Mouse (Mus musculus) left cerebral cortex, postnatal 10 days (tissue): Measurements from ENCODE around the gene Cytip. TPM values are rescaled to one million over a fixed set of nuclear protein-coding genes. Genes with fewer than 3 reads are reported as not detected.

Experiments used
- DNase-seq, 2 experiments: peaks; one replicate each; pipeline ENCODE4 v3.0.0; 2021 to 2022; ENCODE audit warnings: low spot score in 2 of 2, mixed read lengths in 1 of 2; ENCODE audit errors: extremely low spot score in 1 of 2
- intact Hi-C: fragments of 180-260 bp; cut with DNase I; formaldehyde crosslinking; loops from one replicate; pipeline ENCODE4 v1.15.1; 2025
- total RNA-seq, 2 experiments: library from RNA; stranded (reverse); gene quantifications; 2 replicates each; pipeline ENCODE4 v1.2.3; 2021

Gene Cytip
- total RNA-seq, result under 1 TPM; 0.09 to 0.20 TPM

DNA sequence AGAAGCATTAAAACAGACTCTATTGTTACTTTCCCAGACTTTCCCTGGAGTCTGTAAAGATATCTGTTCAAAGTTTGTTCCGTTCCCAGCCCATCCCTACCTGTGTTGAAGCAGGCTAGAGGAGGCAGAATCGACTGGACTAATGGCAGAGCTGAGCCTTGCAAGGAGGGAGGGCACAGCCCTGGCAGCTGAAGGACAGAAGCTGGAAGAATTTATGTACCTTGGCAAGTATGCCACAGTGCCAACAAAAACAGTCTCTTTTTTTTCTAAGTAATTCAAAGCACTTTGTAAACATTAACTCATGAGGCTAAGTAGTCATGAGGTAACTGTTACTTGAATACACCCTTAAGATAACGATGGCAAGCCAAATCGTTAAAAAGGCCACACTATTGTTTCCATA lies at the start of gene Cytip:
TSS of gene Cytip (minus strand) at position 187 of the 400 bp plus-strand sequence.
- intact Hi-C loops, result loop anchor here (5.0 kb wide), 2 partner anchors 262 to 472 kb away; no protein-coding TSS in a partner anchor
- no peak for DNase-seq

DNA sequence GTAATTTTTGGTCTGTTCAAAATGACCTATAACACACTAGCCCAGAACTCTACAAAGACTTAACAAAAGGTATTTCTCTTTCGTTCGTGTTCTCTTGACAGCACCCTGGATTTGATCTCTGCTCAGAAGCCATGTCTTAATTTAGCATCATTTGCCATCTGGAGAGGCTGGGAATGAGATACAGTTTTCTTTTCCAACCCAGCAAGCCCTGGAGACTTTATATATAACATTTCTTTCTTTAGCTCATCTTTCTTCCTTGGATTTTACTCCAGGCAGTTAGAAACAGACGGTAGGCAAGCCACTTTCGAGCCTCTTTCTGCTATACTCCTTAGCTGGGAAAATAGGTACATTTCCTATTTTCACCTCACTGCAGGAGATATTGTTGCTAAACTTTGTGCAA lies 45.3 kb upstream of the Cytip start:
- DNase-seq, result peak in 1 of 2 experiments; percentile 44
- intact Hi-C loops, result no loop called here

DNA sequence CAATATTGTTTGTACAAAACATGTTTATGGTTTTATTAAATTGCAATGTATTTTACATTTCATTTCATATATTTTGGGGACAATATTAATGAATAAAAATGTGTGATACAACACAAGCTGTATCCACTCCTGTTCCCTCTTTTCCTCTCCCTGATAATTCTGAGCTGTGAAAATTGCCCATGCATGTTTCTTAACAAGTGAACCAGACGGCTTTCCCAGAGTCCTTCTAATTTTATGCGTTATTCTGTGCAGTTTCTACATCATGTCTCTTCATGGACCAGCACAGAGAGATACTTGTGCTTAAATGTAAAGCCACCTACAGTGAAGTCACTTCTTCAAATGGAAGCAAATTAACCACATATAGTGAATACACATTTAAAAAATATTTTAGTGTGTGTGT lies 42.2 kb upstream of the Cytip start:
- intact Hi-C loops, result no loop called here
- DNase-seq, result no peak

DNA sequence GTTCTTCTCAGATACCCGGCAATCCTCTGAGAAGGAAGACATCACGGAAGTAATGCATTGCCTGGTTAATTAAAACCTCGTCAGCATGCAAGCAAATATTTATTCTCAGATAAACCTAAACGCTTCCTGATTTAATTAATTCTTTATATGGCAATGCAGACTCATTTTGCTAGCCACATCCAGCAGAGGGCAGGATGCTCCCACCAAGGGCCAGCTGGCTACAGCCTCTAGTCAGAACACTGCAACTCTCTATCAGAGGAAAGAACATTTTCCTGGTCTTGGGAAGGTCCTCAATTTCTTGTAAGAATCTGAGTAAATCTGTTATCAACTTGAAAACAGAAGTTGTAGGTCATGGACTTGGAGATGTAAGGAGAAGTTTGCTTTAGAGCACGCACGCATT lies 4.1 kb upstream of the Cytip start:
- DNase-seq, result peak; percentile 67 to 72
- intact Hi-C loops, result loop anchor here (5.0 kb wide), 2 partner anchors 258 to 468 kb away; no protein-coding TSS in a partner anchor

DNA sequence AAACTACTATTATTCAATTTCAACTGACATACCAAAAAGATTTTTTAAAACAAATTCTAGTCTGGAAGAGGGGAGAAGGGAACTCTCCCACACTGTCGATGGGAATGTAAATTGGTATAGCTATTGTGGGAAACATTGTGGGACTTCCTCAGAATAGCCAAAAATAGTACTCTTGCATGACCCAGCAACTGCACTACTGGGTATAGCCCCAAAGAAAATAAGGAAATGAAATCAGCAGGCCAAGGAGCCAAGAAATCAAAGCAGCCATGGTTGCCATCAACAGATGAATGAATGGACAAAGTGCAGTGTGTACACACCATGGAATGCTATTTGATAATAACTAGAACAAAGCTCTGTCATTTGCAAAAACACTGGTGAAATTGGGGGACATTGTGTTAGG lies 1.5 kb upstream of the Cytip start:
- intact Hi-C loops, result loop anchor here (5.0 kb wide), 2 partner anchors 260 to 470 kb away; no protein-coding TSS in a partner anchor
- no peak for DNase-seq

DNA sequence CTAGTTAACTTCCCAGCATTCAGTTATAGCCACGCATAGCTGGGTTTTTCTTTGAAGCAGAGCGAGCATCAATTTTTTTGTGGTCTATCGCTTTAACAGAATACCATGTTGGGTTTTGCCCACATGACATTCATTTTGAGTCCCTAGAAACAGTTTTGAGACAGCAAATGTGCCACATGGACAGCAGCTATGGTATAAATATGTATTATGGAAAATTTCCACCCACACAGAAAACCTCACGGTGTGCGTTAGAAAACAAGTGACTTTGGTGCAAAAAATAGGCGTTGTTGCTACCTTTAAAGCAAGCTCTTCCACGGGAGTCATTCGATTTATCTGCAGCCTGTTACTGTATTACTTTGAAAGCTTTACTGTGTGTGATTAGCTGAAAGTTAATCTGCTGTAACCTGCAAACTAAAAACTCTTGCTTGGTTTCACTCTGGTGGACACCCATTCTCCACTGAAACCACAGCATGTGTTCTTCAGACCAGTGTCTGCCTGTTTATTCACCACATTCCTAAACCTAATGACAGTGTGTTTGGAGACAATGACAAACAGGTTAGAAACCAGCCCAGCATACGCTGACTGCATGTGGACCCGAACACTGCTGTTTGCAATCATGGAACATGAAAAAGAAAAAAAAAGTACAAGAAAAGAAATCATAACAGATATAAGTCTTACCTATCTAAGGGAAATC lies 763 bp downstream of the Cytip start:
- DNase-seq, result no peak
- intact Hi-C loops, result loop anchor here (5.0 kb wide), 2 partner anchors 263 to 473 kb away; no protein-coding TSS in a partner anchor

DNA sequence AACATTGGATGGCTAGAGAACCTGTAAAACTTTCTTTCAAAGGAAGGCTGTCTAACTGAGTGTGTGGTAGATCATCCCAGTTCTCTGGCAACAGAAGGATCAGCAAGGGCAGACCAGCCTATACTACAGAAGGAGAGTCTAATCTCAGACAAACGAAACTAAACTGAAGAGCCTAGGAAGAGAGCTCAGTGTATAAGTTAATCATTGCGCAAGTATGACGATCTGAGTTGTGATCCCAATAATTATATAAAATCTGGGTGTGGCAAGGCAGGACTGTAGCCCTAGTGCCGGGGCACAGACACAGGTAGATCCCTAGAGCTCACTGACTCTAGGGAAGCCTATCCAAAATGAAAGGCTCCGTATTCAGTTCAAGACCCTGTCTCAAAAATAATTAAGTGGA lies 3.2 kb downstream of the Cytip start:
- intact Hi-C loops, result no loop called here
- DNase-seq, result no peak

DNA sequence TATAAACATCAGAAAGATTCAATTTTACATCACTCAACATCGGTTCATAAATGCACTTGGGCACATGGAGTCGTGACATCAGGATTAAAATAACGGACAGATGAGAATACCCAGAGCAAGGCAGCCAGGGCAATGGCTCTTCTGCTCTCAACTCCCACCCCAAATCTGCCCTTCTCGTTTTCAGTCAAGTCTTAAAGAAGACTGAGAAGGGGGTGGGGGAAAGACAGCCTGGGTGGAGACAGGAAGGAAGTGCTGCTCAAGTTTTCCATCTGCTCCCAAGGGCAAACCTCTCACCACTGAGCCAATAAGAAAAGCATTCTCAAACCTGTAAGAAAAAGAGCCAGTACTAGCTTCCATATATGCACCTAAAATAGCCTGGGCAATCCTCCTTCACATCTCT lies 5.8 kb downstream of the Cytip start:
- no peak for DNase-seq
- intact Hi-C loops, result loop anchor here (10.0 kb wide), 1 partner anchor 155 kb away; no protein-coding TSS in a partner anchor

DNA sequence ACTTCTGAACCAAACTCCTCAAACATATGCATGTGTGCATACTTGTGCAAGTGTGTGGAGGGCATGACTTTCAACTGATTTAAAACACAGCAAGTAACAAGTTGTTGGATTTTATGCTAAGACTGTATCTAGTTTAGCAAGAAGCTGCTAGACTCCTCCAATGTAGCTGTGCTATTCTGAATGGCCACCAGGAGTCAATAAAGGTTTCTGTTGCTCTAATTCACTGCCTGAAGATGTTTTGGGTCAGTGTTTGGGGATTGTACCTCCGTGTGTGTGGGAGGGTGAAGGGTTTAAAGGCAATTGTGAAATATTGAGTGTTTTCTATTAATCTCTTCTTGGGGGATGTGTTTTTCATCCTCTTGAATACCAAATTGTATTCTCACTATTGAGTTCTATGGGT lies 6.4 kb downstream of the Cytip start:
- intact Hi-C loops, result loop anchor here (10.0 kb wide), 1 partner anchor 154 kb away; no protein-coding TSS in a partner anchor
- no peak for DNase-seq

DNA sequence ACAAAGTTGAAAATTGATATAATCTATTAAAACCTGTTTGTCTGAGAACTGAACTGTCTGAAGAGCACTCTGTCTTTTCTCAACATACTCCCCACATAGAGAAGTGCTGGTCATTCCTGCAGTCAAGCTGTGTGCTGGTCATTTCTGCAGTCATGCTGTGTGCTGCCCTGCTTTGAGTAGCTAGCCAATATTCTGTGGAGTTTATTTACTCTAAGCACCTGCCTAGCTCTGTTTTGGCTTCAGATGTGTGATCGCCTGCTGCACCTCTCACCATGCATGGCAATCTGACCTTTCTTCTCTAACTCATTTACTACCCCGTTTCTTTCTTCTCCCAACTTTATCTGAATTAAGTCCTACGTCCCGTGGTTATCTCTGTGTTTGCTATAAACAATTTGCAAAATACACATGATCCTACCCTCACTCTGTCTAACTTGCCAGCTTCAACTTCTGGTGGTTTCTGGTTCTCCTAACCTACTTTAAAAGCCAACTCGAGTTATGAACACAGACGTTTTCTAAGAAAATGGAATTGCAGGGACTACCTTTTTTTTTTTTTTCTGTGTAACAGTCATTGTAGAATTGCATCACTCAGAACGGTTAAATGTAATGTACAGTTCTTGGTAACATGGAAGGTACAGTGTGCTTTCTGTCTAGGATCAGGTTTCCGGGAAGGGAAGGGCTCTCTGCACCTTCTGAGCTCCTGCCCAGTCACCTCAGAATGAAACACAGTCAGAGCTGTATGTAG lies 7.9 kb downstream of the Cytip start:
- intact Hi-C loops, result loop anchor here (10.0 kb wide), 1 partner anchor 153 kb away; no protein-coding TSS in a partner anchor
- DNase-seq, result no peak

DNA sequence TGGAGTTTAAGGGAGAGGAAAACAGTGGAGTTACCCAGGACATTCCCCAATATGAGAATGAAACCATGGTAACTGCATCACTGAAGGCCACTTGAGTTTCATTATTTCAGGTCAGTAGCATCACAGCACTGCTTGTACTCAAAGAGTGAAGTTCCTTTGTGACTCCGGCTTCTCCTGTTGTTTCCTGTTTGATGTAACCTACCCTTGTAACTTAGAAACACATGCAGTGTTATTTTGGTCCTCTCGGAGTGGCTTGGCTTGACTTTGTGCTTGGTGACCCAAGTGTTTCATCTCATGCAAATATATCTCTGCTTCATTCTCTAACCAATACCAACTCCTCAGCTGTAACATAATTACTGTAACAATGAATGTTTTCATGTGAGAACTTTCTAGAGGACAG lies 11.1 kb downstream of the Cytip start:
- no peak for DNase-seq
- intact Hi-C loops, result loop anchor here (10.0 kb wide), 1 partner anchor 149 kb away; no protein-coding TSS in a partner anchor

DNA sequence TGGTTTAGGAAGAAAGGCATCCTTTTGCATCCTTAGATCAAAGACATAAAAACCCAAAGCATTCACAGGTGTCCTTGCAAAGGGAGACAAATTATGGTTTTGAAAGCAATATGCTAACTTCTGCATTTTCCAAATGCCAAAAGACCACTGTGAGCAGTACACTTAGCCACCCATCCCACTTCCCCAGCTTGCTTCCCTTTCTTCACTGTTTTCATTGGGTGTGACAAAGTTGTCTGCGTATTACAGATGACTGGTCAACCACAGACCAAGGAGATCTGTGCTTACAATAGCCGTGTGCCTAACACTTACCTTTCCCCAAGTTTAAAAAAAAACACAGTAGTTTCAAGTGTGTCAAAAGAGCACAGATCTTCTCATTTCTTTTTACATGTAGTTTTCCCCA lies 11.7 kb downstream of the Cytip start:
- intact Hi-C loops, result loop anchor here (10.0 kb wide), 1 partner anchor 149 kb away; no protein-coding TSS in a partner anchor
- no peak for DNase-seq

DNA sequence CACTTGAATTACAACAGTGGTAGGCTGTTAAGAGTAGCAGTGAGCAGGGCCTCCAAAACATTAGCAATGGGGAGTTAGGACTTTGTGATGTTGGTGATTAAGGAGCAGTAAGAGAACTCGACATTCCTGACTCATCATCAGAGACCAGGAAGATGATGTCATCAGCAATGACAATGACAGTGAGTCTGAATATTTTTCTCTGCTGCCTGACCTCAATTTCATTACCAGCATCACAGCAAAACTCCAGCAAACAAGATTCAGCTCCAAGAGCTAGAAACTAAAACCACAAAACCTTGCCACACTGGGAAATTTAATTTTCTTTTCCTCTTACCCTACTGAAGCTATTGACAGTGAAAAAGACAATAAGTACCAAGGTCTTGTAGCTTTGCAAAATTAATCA lies 14.6 kb downstream of the Cytip start:
- intact Hi-C loops, result loop anchor here (10.0 kb wide), 1 partner anchor 146 kb away; no protein-coding TSS in a partner anchor
- DNase-seq, result no peak

DNA sequence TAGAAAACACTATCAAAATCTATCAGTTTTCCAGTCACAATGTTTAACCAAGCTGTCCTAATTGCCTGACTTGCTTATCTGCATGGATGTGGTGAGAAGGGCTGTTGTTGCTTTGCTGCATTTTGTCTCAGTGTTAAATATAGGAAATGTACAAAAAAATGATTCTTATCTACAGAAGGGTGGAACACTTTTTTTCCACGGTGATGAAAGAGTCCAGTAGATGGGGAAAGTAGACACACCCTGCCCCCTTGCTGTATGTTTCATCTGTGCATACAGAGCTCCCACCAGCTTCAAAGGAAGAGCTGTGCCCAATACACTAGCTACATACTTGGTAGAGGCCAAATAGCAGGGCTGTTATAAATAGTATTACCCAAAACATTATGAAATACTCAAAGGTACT lies 16.3 kb downstream of the Cytip start:
- no peak for DNase-seq
- intact Hi-C loops, result no loop called here

DNA sequence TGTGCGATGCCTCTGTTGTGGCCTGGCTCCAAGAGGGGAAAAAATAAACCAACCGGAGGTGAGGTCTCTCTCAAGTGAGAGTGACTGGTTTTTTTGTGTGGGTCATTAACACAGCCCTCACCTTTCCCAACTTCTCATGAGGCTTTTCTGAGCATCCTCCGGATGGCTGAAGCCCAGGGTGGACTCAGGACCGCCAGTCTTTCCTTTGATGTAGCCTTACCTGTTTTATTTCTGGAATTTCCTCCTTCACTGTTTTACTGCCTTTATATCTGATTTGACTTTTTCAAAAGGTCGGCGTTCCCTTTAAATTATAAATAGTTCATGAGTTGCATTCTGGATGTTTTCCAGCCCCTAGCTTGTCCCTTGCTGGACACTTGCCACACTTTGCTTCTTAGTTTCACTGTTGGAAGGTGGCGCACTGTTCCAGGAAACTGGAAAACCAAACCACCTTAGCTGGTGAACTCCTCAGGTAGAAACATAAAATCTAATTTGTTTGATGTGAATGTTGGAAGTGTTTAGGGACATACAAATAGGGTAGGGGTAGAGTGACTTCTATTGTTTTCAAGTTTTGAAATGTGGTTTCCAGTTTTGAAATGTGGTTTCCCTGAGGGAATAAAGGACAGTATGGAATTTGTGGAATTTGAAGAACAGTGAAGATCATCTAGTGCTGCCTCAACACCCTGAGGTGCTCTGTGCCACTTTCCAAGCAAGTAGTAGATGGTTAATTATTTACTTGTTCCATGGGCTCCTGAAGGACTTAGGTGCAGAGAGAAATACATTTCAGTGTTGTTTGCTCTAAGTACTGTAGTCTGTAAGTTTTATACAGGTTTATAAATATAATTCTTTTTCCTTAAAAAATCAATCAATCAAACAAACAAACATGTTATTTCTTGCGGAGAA lies 19.7 kb downstream of the Cytip start:
- intact Hi-C loops, result no loop called here
- no peak for DNase-seq

DNA sequence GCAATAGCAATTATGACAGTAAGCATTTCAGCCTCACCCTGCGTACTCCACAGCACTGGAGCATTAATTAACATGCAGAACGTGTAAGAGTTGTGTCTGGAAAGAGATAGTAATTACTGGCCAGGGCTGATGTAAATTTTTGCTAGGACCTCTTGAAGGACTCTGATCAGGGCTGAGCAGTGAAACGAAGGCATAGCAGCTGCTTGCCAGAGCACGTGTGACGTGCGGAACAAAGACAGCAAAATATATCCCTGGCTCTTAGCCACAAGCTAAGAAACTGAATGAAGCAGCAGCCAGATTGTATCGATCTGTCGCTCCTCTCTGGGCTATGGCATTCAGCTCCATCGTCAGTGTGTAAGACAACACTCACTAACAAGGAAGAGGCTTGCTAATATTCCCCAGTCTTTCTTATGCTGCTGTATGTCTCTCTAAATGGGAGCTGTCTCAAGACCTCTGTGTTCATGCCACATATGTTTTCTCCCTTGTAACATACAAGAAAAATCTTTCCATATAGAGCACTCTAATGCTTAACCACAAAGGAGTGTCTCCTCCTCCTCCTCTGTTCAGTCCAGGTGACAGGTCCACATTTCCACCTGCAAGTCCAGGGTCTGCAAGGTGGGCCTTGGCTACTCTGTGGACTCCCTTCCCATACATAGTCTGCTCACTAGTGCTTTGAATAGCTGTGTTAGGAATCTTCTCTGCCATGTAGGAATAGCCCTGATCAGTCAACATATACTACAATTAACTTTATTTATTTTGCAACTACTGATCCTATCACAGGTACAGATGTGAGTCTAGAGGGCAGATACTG lies 20.7 kb downstream of the Cytip start:
- peak in 1 of 2 experiments; percentile 46 for DNase-seq
- intact Hi-C loops, result no loop called here

DNA sequence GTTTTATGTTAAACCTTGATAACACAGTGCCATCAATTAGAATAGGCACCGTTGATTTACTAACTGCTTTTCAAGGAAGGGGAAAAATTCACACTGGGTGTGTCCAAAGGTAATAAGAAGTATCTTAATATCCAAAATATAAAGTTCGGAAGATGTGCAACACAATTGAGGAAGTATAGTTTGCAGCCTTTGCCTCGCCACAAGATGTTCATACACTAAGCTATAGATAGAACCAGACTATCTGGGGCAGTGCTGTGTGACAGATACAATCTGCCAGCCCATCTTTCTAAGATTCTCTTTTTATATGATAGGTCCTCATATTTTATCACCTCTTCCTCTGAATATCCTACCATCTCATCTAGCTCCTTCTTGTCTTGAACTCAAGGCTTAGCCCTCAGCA lies 22.4 kb downstream of the Cytip start:
- intact Hi-C loops, result no loop called here
- no peak for DNase-seq

DNA sequence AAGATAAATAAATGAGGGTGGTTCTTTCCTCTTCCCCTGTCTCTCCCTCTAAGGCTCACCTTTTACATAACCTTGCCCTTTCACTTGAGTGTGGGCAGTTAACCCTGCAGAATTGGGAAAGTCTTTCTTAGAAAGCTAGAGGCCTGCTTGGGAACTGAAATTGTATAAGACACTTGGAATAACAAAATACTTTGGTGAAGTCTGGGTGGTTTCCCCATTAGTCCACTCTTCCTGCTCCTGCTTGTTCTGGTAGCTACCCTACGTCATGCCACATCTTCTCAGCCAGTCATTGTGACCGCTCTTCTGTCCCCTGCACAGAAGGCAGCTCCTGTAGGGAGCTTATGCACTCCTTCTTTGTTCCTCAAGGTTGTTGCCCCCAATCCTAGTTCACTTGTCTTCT lies 26.2 kb downstream of the Cytip start:
- no peak for DNase-seq
- intact Hi-C loops, result no loop called here
